Mouse (Mus musculus) left cerebral cortex, adult 9 months (tissue): Measurements from ENCODE around the gene Fam205c.
"Not testable (repeated sequence)": the region's sequence is repeated elsewhere in the genome, so short reads cannot be mapped to it uniquely, and the experiment has no call there.

Experiments used
- DNase-seq, 2 experiments: peaks; one replicate each; pipeline ENCODE4 v3.0.0; 2022; ENCODE audit warnings: low spot score in 2 of 2

Fam205c gene

GRCm38 (mm10) chr4:42877657-42878056, 3.6 kb upstream of the Fam205c start:
- DNase-seq = no peak

- peak in 1 of 2 experiments; percentile 68 for DNase-seq
Observed at GRCm38 (mm10) chr4:42876586-42877291, 2.7 kb upstream of the Fam205c start.

- DNase-seq = no peak
Observed at GRCm38 (mm10) chr4:42872746-42873435, 1.1 kb downstream of the Fam205c start.

GRCm38 (mm10) chr4:42872151-42872550, 1.9 kb downstream of the Fam205c start:
- no peak for DNase-seq

GRCm38 (mm10) chr4:42870748-42871147, 3.3 kb downstream of the Fam205c start:
- DNase-seq = no peak

- DNase-seq = no peak
Observed at GRCm38 (mm10) chr4:42868193-42868592, 5.8 kb downstream of the Fam205c start.

- no peak for DNase-seq
Observed at GRCm38 (mm10) chr4:42867390-42867789, 6.6 kb downstream of the Fam205c start.

- not testable (repeated sequence) for DNase-seq
Observed at GRCm38 (mm10) chr4:42863487-42863886, 10.5 kb downstream of the Fam205c start.

- DNase-seq = not testable (repeated sequence)
Observed at GRCm38 (mm10) chr4:42860483-42860882, 13.6 kb downstream of the Fam205c start.

GRCm38 (mm10) chr4:42856671-42857070, 17.4 kb downstream of the Fam205c start, which contains the start of gene Gm12394:
Gm12394 (minus strand) TSS chr4:42856771.
- DNase-seq = not testable (repeated sequence)

- DNase-seq = not testable (repeated sequence)
Observed at GRCm38 (mm10) chr4:42853788-42854187, 20.2 kb downstream of the Fam205c start, which contains the start of gene Fam205a1. Fam205a1 (minus strand) TSS chr4:42853888.
